Mouse (Mus musculus): ENCODE data around the gene Tnfrsf4.
A peak's percentile ranks its signal among the peaks of the same experiment; 100 is the strongest.

Tnfrsf4 gene

DNA sequence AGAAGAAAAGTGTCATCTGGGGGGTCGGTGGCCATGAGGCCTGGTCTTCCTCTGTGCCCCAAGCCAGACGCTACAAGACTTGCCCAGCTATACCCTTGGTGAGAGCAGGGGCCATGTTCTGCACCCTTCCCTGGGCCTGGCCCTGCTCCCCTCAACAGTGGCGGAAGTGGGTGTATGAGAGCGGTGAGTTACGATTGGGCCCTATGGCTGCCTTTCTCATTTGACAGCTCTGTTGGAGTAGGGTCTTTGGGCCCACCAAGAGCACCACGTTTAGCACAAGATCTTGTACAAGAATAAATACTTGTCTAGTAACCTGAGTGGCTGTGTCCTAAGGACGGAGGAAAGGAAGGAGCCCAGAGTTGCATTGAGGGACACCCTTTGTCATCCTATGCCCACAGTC is 14.9 kb downstream of the Tnfrsf4 start:
- no peak for DNase-seq (ENCODE audit: low spot score in 2 of 2)

DNA sequence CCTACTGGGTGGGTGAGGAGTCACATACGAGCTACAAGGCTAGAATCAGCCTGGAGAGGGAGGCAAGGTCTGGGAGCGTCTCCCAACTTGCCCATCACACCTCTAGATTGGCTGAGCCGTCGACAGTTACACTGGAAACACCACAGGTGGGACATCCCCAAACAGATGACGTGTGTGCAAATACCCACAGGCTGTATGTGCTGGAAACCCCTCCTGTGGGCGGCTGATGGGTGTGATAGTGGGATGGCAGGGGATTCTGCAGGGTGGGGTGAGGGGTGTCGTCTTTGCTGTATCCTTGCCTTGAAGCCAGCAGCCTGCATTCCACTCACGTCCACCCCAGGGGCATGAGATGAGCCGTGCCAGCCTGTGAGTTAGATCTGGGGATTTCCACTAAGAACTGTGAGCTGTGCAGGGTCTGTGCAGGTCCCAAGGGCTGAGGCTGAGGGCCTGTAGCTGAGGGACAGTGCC is 17.0 kb downstream of the Tnfrsf4 start:
- DNase-seq (ENCODE audit: low spot score in 2 of 2): no peak

DNA sequence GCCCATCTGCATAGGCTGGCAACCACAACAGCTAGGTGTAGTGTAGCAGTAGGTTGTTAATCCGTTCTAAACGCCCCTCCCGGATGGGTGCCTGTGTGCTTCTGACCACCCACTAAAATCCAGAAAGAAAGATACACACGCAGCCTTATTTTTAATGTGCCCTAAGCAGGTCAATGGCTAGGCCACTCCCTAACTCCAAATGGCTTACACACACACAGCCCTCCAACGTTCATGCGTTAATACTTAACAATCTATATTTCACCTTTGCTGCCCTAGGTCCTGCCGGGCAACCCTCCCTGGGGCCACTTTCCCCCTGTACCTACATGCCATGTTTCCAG is 17.6 kb downstream of the Tnfrsf4 start:
- DNase-seq (ENCODE audit: low spot score in 2 of 2): no peak

DNA sequence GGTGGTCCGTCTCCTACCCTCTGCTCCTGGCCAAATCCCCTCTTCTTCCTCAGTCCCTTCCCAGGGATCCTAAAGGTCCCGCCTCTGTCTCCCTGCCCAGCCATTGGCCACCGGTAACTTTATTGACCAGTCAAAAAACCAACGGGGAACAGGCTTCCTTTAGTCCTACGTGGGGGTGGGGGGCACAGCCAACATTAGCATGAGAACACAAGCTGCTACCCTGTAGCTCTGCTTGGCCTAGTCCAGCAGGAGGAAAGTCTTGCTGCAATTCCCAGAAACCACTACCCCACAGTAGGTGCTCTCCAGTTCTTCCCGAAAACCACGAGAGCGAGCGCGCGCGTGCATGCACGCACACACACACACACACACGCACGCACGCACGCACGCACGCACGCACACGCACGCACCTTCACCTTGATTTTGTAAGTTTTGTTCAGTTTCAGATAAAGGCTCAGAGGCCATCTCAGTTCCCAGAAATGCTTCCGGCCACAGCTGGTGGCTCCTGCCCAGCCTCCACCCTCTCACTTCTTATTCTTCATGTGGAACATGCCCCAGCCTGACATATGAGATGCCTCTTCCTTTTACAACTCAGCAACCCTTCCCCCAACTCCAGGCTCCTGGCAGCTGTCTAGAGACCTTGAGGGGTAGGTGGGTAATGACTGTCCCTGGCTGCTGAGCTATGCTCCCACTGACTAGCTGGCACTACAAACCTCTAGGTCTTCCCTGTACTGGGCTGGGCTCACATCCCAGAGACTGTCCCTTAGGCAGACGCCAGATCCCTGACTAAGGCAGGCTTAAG is 18.1 kb downstream of the Tnfrsf4 start:
- peak; percentile 33 to 60 for DNase-seq (ENCODE audit: low spot score in 2 of 2)

DNA sequence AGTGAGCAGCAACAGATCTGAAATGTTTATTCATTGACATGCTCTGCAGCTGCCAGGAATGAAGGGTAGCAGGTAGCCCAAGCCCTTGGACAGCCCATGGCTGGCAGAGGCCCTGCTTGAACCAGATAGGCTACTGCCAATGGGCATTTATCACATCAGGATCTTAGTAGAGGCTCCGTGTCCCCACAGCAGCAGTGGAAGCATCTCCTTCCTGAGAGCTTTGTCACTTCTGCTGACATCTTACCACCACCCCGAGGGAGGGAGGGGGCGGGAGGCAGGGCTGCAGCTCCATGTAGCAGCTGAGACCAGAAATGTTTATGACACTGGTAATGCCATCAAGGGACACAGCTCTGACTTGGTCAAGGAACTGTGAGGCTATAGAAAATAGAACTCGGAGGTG is 19.2 kb downstream of the Tnfrsf4 start:
- DNase-seq (ENCODE audit: low spot score in 2 of 2): no peak

DNA sequence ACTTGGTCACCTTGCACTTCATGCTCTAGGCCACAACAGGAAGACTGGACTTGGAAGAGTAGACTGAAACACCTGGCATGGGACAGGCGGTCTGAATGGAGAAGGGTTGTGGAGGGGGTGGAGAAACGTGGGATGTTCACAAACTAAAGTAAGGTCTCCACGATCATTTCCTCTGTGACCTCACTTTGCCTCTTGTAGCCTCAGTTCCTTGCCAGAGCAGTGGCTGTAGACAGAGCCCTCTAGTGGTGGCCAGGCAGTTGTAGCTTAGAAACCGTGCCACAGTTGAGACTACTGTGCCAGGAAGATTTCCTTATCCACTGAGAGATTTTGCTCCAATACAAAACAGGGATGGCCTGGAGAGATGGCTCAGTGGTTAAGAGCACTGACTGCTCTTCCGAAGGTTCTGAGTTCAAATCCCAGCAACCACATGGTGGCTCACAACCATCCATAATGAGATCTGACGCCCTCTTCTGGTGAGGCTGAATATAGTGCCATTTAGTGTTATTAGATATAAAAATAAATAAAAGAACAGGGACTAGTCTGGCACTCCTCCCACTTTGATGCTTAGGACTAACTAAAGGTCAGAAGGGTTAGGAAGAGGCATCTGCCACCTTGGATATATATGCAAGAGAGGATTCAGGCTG is 20.0 kb downstream of the Tnfrsf4 start:
- DNase-seq (ENCODE audit: low spot score in 2 of 2): peak in 1 of 2 experiments; percentile 68

DNA sequence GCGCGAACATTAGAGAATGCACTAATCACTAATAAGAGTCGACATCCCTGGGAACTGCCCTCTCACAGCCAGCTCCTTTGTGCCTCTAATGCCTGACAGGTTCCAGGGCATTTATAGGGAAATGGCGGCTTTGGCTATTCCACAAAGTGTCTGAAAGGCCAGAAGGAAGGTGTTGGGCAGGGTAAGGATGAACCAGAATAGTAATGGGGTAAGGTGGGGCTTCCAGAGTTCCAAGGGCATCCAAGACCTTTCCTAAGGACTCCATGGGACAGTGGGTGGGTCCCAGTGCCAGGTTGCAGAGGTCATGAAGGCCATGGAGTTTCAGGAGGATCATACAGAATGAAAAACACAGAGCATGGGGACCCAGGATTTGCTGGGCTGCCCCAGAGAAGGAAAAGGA is 20.7 kb downstream of the Tnfrsf4 start:
- no peak for DNase-seq (ENCODE audit: low spot score in 2 of 2)

DNA sequence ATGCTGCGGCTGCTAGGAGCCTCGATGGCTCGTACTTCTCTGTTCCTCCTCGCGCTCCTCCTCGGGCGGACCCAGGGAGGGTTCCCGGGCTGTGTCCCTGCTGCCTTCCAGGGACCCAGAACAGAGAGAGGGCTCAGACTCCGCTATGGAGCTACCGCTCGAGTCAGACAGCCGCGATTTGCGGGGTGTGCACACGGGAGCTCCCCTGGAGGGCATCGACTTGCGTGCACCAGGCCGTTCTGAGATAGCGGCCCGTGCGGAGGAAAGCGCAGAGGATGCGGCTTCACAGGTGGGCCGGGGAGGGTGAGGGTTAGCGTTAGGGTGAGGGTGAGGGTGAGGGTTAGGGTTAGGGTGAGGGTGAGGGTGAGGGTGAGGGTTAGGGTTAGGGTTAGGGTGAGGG is 21.3 kb downstream of the Tnfrsf4 start:
- DNase-seq (ENCODE audit: low spot score in 2 of 2): no peak

DNA sequence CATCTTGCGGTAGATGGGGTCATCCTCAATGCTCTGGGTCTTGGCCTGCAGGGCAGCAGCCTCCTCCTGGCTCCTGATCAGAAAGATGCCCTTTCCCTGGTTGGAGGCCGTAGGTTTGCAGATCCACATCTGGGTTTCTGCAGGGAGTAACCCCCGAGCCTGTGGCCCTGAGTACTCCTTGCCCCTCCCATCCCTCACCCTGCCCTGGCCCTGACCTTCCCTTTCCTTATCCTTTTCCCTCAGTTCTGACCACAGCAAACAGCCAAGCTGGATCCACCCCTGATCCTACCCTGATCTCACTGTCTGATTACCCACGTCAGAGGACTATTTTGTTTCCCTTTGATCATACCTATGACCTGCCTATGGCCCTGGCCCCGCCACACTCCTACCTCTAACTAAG is 31.1 kb downstream of the Tnfrsf4 start:
- DNase-seq (ENCODE audit: low spot score in 2 of 2): no peak

DNA sequence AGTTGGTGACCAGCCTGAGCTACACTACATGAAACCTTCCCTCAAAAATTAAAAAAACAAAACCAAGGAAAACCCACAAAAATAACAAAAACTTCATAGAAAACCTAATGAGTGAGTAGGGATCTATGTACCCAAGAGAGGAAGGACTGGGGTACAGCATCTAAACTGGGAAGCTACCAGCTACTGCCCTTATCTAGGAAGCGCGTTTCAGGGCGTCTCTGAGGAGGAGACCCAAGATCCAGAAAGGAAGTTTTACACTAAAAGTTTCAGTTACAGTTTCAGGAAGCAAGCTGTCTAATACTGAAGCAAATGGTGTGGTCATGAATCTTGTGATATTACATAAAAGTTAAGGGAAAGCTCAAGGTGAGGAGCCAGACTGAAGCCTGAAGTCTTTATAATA is 36.1 kb downstream of the Tnfrsf4 start:
- no peak for DNase-seq (ENCODE audit: low spot score in 2 of 2)

DNA sequence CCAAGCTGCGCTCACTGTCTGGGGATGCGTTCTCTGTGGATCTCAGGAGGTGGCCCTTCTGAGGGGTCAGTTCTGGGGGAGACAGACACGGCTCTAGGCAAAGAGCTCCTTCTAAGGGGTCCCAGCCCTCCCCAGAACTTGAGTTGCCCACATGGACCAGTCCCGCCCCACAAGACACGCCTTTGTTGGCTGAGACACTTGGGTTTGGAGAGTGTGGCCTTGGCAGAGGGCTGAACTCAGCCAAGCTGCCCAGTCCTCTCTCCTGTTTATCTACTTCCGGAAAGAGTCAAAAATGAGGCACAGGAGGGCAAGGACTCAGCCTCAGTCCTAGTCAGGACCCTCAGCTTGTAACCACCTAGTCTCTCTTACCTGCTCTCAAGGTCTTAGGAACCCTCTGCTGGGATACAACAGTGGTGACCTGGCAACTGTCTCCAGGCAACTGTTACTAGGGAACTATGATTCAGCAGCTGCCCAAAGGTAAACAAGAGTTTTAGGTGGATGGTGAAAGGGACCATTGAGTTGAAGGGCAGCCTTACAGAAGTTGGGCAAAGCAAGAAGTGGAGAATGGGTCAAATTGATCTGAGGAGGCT is 36.8 kb downstream of the Tnfrsf4 start:
- no peak for DNase-seq (ENCODE audit: low spot score in 2 of 2)

DNA sequence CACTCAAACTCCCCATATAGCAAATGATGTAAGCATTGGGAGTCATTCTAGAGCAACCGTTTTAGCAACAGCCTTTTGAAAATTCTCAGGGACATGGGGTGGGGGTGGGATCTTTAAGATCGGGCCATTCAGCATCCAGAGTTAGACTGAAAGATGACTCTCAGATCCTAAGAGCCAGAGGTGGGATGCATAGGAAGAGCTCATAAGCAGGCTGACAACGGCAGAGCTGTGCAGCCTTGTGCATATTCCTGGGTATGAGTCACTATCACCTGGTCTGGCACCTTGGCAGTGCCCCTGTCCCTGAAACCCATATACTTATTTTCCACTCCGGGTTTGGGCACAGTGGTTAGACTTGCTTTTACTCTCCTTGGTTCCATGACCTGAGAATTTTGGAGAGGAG is 39.5 kb downstream of the Tnfrsf4 start:
- DNase-seq (ENCODE audit: low spot score in 2 of 2): no peak

DNA sequence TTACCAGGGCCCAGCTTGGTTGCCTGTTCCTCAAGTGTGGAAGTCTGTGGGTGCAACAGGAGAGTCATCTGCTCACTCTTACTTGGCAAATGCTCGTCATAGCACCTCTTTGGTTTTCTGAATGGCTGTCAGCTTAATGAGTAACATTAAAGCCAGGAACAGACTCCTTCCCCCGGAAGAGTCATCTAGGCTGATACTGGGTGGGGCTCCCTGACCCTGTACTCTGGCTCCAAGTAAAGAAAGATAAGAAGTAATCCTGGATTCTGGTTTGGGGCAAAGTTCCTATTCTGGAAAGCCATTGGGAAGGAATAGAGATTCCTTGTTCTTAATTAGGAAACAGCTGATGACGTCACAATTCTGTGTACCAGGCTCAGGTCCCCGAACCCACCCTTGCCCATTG is 40.5 kb downstream of the Tnfrsf4 start:
- no peak for DNase-seq (ENCODE audit: low spot score in 2 of 2)

DNA sequence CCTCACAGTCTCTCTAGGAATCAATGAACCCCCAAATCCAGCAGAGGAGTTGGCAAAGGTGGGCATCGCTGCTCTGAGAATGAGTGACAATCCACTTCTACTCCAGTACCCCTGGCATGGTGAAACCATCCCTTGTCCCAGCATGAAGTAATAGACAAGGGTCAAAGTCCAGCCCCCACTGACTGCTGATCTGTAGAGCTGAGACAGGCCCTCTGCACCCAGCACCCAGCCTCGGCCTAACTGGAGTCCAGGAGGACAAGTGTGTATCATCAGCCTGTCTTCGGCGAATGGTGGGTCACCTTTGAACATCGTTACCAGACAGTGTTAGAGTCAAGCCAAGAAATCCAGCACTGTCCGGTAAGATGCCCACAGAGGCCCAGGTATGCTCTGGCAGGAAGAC is 41.0 kb downstream of the Tnfrsf4 start:
- no peak for DNase-seq (ENCODE audit: low spot score in 2 of 2)

DNA sequence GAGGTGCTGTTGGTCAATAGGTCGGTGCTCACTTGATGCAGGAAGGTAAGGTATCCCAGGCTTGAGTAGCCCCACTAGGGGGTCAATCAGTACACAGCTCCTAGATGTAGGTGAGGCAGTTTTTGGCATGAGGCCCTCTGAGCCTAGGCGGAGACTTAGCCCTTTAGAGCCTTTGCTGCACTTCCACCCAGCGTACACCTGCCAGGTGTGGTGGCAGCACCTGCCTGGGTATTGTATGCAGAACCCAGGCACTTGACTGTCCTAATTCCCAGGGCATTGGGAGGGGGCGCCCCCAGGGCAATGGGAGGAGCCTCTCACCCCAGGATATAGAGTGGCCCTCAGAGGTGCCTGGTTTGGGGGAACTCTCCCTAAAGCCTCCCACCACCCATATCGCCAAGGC is 41.5 kb downstream of the Tnfrsf4 start:
- DNase-seq (ENCODE audit: low spot score in 2 of 2): no peak

DNA sequence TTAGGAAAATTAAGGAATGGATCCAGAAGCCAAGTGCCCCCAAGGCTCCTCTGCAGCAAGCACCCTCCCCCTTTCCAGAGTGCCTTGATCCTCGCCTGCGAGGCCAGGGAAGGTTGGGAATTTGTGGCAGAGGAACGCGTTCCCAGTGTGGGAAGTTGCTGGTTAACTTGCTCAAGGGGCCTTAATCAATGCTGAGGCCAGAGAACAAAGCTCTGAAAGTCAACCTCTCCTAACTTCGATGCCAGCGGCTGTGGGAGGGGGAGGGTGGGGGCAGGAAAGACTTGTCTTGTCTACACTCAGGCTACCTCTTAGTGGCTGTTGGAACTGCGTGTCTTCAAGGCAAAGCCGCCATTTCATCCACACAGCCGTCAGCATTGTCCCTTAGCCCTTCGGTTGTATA is 44.1 kb downstream of the Tnfrsf4 start:
- no peak for DNase-seq (ENCODE audit: low spot score in 2 of 2)

DNA sequence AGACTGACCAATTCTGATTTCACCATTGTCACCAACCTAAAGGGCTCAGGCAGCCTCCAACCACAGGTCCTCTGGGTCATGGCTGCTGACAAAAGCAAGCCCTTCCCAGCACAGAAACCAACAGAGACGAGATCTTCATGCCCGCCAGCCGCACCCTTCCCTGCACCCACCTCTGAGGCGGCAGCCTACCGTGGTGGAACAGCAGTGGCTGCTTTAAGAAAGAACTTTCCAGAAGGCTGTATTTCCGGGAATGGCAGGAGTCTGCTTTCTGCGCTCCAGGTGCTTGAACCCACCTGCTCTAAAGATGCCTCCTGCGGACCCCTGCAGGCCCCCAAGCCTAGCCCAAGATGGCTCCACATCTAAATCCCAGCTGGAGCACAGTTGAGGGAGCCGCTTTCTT is 45.2 kb downstream of the Tnfrsf4 start:
- no peak for DNase-seq (ENCODE audit: low spot score in 2 of 2)

DNA sequence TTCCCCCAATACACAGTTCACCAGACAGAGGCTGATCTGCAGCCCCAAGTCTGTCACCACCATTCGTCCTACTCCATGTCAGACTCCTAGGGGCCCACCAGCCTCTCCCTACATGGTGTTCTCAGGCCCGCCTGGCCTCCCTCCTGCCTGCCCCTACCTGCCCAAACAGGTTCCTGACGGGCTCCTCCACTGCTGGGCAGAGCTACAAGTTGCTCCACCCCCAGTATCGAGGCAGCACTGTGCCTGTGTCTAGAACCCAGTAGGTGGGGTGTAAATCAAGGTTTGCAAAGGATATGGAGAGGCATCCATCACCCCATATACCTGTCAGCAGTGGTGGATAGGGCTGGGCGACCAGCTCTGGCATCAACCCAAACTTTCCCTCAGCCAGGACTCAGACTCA is 45.6 kb downstream of the Tnfrsf4 start, which contains the start of gene Ttll10:
Ttll10 (minus strand) TSS at position 154 of the 400 bp plus-strand sequence.
- DNase-seq (ENCODE audit: low spot score in 2 of 2): no peak

DNA sequence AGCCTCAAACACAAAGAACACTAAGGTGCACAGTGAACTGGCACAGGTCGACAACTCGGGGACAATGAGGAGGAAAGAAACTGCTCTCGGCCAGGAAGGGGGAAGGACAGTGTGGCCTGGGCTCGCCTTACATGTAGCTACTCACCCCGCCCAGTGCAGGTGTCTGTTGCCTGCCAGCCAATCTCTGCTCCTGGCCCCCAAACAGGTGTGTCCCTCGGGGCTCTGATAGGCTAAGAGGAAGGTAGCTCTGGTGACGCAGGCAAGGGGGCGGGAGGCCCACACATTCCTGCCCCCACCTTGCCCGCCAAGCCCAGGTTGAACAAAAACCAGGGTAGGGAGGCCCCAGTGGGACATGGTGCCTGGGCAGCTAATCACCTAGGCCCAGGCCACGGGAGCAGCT is 46.1 kb downstream of the Tnfrsf4 start:
- DNase-seq (ENCODE audit: low spot score in 2 of 2): peak in 1 of 2 experiments; percentile 3

DNA sequence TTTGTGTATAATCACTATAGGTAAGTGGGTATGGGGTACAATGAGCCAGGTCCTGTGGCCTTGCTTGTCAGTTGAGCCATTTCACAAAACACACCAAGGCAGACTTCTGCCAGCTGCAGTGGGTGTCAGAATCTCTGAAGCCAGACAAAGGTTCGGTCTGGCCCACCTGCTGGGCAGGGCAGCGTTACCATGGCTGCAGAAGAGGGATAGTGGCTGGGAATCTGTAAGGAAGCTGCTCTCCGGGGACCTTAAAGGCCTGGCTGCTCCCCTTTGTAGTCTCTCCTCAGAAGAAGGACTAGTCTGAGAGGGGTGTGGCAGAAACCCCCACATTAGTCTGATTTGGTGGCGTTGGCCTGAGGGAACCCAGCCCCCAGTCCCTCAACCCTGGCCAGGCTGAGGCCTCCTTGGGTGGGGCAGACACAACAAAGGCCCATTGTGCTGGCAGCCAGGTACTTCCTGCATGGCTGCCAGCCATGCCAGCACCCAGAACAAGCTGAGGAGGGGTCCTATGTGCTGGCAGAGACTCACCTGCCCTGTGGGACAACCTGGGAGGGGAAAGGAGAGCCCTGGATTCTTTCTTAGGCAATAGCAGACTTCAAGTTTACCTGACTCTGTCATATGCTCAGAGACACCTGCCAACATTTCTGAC is 50.3 kb downstream of the Tnfrsf4 start:
- DNase-seq (ENCODE audit: low spot score in 2 of 2): no peak

DNA sequence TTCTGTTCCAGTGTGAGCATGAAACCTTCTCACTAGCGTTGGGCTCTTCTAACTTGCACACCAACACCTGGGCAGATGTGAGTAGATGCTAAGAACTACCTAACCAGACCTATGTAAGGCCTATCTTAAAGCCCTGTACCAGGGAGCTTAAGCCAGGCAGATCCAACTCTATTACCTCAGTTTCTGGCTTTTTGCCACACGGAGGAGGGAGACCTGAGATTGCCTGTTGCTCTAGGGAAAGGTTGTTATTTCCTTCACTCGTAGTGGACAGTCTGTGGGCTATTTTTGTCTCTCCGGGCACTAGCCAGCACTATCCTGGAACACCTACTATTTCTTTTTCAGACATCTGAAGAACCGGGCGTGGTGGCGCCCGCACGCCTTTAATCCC is 50.9 kb downstream of the Tnfrsf4 start:
- no peak for DNase-seq (ENCODE audit: low spot score in 2 of 2)

DNA sequence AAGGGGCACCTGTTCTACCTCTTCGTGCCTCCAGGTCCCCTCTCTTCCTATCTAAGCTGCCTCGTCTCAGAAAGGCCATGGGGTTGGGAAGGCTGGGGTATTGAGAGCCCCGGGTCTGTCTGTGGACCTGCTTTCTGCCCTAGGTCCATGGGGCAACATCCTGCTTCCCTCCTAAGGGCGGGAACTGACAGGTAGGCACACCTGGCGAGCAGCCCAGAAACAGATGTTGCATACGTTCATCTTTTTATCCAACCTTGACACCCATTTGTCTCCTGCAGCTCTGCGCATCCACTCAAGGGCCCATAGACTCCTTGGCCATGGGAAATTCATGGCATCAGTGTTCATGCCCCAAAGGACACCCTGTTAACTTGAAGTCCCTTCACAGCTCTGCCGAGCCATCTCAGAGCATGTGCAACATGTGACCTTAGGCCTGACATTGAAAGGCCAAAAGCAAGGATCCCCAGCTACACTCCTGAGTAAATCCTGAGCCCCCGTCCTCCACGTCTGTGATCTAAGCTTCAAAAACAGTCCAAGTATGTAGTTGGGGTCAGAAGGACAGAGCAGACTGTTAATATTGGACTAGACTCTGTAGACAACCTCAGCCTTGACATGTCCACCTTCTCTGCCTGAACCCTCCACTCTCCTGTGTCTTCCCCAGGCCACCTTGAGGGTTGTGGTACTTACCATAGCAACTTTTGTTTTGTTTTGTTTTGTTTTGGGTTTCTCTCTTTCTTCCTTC is 51.7 kb downstream of the Tnfrsf4 start:
- no peak for DNase-seq (ENCODE audit: low spot score in 2 of 2)
